In genomic region chr11:68497081-68497480, GRCm38 (mm10) we compare ENCODE assay signal across 32 mouse cellular contexts. TPM values are rescaled to one million over a fixed set of nuclear protein-coding genes. Genes with fewer than 3 reads are reported as not detected.
DNase-seq lines count a peak whose midpoint lies in the region; ATAC-seq and TF ChIP-seq lines count a peak whose summit lies in the region.
"Had no signal": no experiment of that assay in that cellular context is flagged by ENCODE, and none has a peak within 500 bp of the region (broad histone marks: within the 10 kb centered on the region; RNA-seq: fewer than 3 reads in every experiment).

No protein-coding gene starts in this region.

- no peaks in the 10 kb centered on the region for H3K27me3 ChIP-seq in heart, adult 2 months (ENCODE audit: control insufficient read depth, insufficient read depth, low read length)
- peaks cover 63% of the 10 kb centered on the region for H3K27me3 ChIP-seq in heart, embryonic 10.5 days (ENCODE audit: insufficient read depth, poor library complexity, severe bottlenecking)
- no peaks in the 10 kb centered on the region for H3K27me3 ChIP-seq in heart, postnatal 0 days (ENCODE audit: control insufficient read depth, insufficient read depth, low read length)
- H3K27me3 ChIP-seq in heart, embryonic 11.5 days (ENCODE audit: control insufficient read depth, insufficient read depth, low read length): peaks cover 12% of the 10 kb centered on the region; the same call in 1 of the 2 replicates
- H3K27me3 ChIP-seq in stomach, embryonic 16.5 days (ENCODE audit: control insufficient read depth, insufficient read depth, low read length): no peaks in the 10 kb centered on the region
- H3K27me3 ChIP-seq in stomach, postnatal 0 days (ENCODE audit: control insufficient read depth, insufficient read depth, low read length): no peaks in the 10 kb centered on the region
- H3K27me3 ChIP-seq: embryonic facial prominence, embryonic 15.5 days; forebrain, embryonic 12.5 days; hindbrain, embryonic 12.5 days; intestine, embryonic 15.5 days; neural tube, embryonic 15.5 days; stomach, embryonic 15.5 days had no signal

- no peak overlapping the region for H3K4me2 ChIP-seq in heart, postnatal 0 days (ENCODE audit: low read depth, low read length)
- no peak overlapping the region for H3K4me2 ChIP-seq in heart, embryonic 11.5 days
- H3K4me2 ChIP-seq in stomach, embryonic 16.5 days (ENCODE audit: low read depth, low read length): no peak overlapping the region
- no peak overlapping the region for H3K4me2 ChIP-seq in stomach, postnatal 0 days (replicated peaks; ENCODE audit: low read depth)
- H3K4me2 ChIP-seq: embryonic facial prominence, embryonic 15.5 days; forebrain, embryonic 12.5 days; hindbrain, embryonic 12.5 days; intestine, embryonic 15.5 days; liver, embryonic 13.5 days; lung, embryonic 14.5 days; neural tube, embryonic 15.5 days; stomach, embryonic 15.5 days had no signal

- TF ChIP-seq EP300 in heart, adult 2 months (IDR thresholded peaks at IDR 0.05; ENCODE audit: insufficient read depth, low read depth, low read length): peak; percentile 65; the same call in 1 of the 2 replicates
- peak; percentile 37; the same call in 1 of the 2 replicates for TF ChIP-seq EP300 in heart, postnatal 0 days (IDR thresholded peaks at IDR 0.05; ENCODE audit: low read depth)
- no peak for TF ChIP-seq EP300 in stomach, postnatal 0 days (optimal IDR thresholded peaks at IDR 0.05)

- no peaks in the 10 kb centered on the region for H3K9me3 ChIP-seq in heart, embryonic 10.5 days
- H3K9me3 ChIP-seq in heart, postnatal 0 days (replicated peaks; ENCODE audit: control insufficient read depth, low read length): no peaks in the 10 kb centered on the region
- no peaks in the 10 kb centered on the region for H3K9me3 ChIP-seq in heart, embryonic 11.5 days (replicated peaks; ENCODE audit: control insufficient read depth, low read length)
- no peaks in the 10 kb centered on the region for H3K9me3 ChIP-seq in stomach, embryonic 16.5 days (replicated peaks; ENCODE audit: control insufficient read depth, low read length)
- no peaks in the 10 kb centered on the region for H3K9me3 ChIP-seq in stomach, postnatal 0 days (ENCODE audit: control insufficient read depth, low read length)
- H3K9me3 ChIP-seq: embryonic facial prominence, embryonic 10.5 days; embryonic facial prominence, embryonic 15.5 days; forebrain, embryonic 12.5 days; hindbrain, embryonic 12.5 days; intestine, embryonic 15.5 days; liver, embryonic 13.5 days; neural tube, embryonic 15.5 days; stomach, embryonic 15.5 days had no signal

- no peak overlapping the region for H3K9ac ChIP-seq in heart, adult 2 months (ENCODE audit: low read depth, low read length)
- no peak overlapping the region for H3K9ac ChIP-seq in heart, postnatal 0 days (replicated peaks; ENCODE audit: low read depth, low read length)
- H3K9ac ChIP-seq in heart, embryonic 11.5 days (ENCODE audit: low read depth, low read length): no peak overlapping the region
- no peak overlapping the region for H3K9ac ChIP-seq in stomach, embryonic 16.5 days (ENCODE audit: low read length)
- H3K9ac ChIP-seq in stomach, postnatal 0 days (ENCODE audit: low read length): no peak overlapping the region
- H3K9ac ChIP-seq: embryonic facial prominence, embryonic 15.5 days; forebrain, embryonic 12.5 days; hindbrain, embryonic 12.5 days; intestine, embryonic 15.5 days; liver, embryonic 13.5 days; lung, embryonic 14.5 days; neural tube, embryonic 15.5 days; stomach, embryonic 15.5 days had no signal

- H3K4me1 ChIP-seq in heart, adult 2 months (ENCODE audit: control insufficient read depth, insufficient read depth, low read length): peaks cover 15% of the 10 kb centered on the region
- peaks cover 15% of the 10 kb centered on the region for H3K4me1 ChIP-seq in heart, embryonic 10.5 days
- H3K4me1 ChIP-seq in heart, postnatal 0 days (ENCODE audit: control insufficient read depth, insufficient read depth): peaks cover 23% of the 10 kb centered on the region
- peaks cover 7% of the 10 kb centered on the region; the same call in 1 of the 2 replicates for H3K4me1 ChIP-seq in heart, embryonic 11.5 days (ENCODE audit: control insufficient read depth, insufficient read depth, low read length)
- H3K4me1 ChIP-seq in stomach, embryonic 16.5 days (ENCODE audit: control insufficient read depth, insufficient read depth, low read length): 0 out of 2 replicates have a peak, but pooled peaks cover 4% of the 10 kb centered on the region
- no peaks in the 10 kb centered on the region for H3K4me1 ChIP-seq in stomach, postnatal 0 days (replicated peaks; ENCODE audit: control insufficient read depth, insufficient read depth)
- H3K4me1 ChIP-seq: embryonic facial prominence, embryonic 15.5 days; forebrain, embryonic 12.5 days; neural tube, embryonic 15.5 days had no signal

- intact Hi-C loops in heart, adult 2 months (cut with DNase I): no loop called here

- WGBS in heart, adult 2 months: 41% methylated on average over 6 of the region's 6 CpGs
- 61% methylated on average over 6 of the region's 6 CpGs for WGBS in heart, embryonic 10.5 days
- 47% methylated on average over 6 of the region's 6 CpGs for WGBS in heart, postnatal 0 days
- 59% methylated on average over 6 of the region's 6 CpGs for WGBS in heart, embryonic 11.5 days (ENCODE audit: insufficient replicate concordance)
- 60% methylated on average over 6 of the region's 6 CpGs for WGBS in stomach, embryonic 16.5 days
- WGBS in stomach, postnatal 0 days: 62% methylated on average over 6 of the region's 6 CpGs

- H3K4me3 ChIP-seq in heart, adult 2 months: no peak overlapping the region
- H3K4me3 ChIP-seq in heart, embryonic 10.5 days: no peak overlapping the region
- no peak overlapping the region for H3K4me3 ChIP-seq in heart, postnatal 0 days (ENCODE audit: low read depth, low read length)
- no peak overlapping the region for H3K4me3 ChIP-seq in heart, embryonic 11.5 days (ENCODE audit: low read depth, low read length)
- no peak overlapping the region for H3K4me3 ChIP-seq in stomach, embryonic 16.5 days (replicated peaks; ENCODE audit: low read length)
- no peak overlapping the region for H3K4me3 ChIP-seq in stomach, postnatal 0 days (ENCODE audit: low read depth, low read length)
- H3K4me3 ChIP-seq: embryonic facial prominence, embryonic 10.5 days; embryonic facial prominence, embryonic 15.5 days; forebrain, embryonic 12.5 days; hindbrain, embryonic 12.5 days; intestine, embryonic 15.5 days; liver, embryonic 13.5 days; neural tube, embryonic 15.5 days; stomach, embryonic 15.5 days had no signal

- no peak for TF ChIP-seq POLR2A in heart, adult 2 months (IDR thresholded peaks at IDR 0.05; ENCODE audit: insufficient read depth, low read depth, low read length)

- H3K36me3 ChIP-seq in heart, adult 2 months (ENCODE audit: control insufficient read depth, insufficient read depth, low read length): no peaks in the 10 kb centered on the region
- no peaks in the 10 kb centered on the region for H3K36me3 ChIP-seq in heart, embryonic 10.5 days
- H3K36me3 ChIP-seq in heart, postnatal 0 days (replicated peaks; ENCODE audit: control insufficient read depth, insufficient read depth, low read length): no peaks in the 10 kb centered on the region
- no peaks in the 10 kb centered on the region for H3K36me3 ChIP-seq in heart, embryonic 11.5 days (ENCODE audit: control insufficient read depth, insufficient read depth, low read length)
- H3K36me3 ChIP-seq in stomach, embryonic 16.5 days (ENCODE audit: control insufficient read depth, insufficient read depth, low read length): no peaks in the 10 kb centered on the region
- H3K36me3 ChIP-seq in stomach, postnatal 0 days (ENCODE audit: control insufficient read depth, insufficient read depth, low read length): no peaks in the 10 kb centered on the region
- H3K36me3 ChIP-seq: embryonic facial prominence, embryonic 10.5 days; embryonic facial prominence, embryonic 15.5 days; forebrain, embryonic 12.5 days; hindbrain, embryonic 12.5 days; intestine, embryonic 15.5 days; liver, embryonic 13.5 days; neural tube, embryonic 15.5 days; stomach, embryonic 15.5 days had no signal

- TF ChIP-seq CTCF in heart, adult 2 months (IDR thresholded peaks at IDR 0.05): no peak
- 0 out of 2 replicates have a peak, but pooled peaks have one; percentile 3 for TF ChIP-seq CTCF in heart, postnatal 0 days (IDR thresholded peaks at IDR 0.05; ENCODE audit: low read depth)
- TF ChIP-seq CTCF in stomach, postnatal 0 days (IDR thresholded peaks at IDR 0.05; ENCODE audit: low read depth): no peak

- H3K79me2 ChIP-seq in heart, adult 2 months (replicated peaks; ENCODE audit: control insufficient read depth, insufficient read depth, low read length): no peaks in the 10 kb centered on the region

- peak; percentile 34 for DNase-seq in heart, adult 2 months
- DNase-seq in heart, embryonic 10.5 days (ENCODE audit: low spot score): no peak
- no peak for DNase-seq in heart, postnatal 0 days (ENCODE audit: low spot score)
- DNase-seq in stomach, postnatal 0 days (ENCODE audit: low spot score): no peak
- no peak for DNase-seq in urinary bladder, adult 18-20 months (ENCODE audit: low spot score in 2 of 2)
- DNase-seq: adrenal gland, postnatal 25 days; cerebellum, adult 2 months; cerebellum, postnatal 25 days; gastrocnemius, postnatal 36 days; kidney, adult 9 months; kidney, postnatal 10 days; layer of hippocampus, postnatal 36 days; left cerebral cortex, postnatal 4 days; liver, embryonic 13.5 days; lung, embryonic 14.5 days; midbrain, embryonic 14.5 days; right cerebral cortex, postnatal 25 days; thymus, adult 18-20 months; thymus, postnatal 36 days had no signal

- peak; percentile 22; the same call in 1 of the 2 replicates for ATAC-seq in heart, postnatal 0 days (ENCODE audit: insufficient read depth, low read depth)
- no peak for ATAC-seq in heart, embryonic 11.5 days (replicated peaks; ENCODE audit: insufficient number of reproducible peaks, low FRiP score, low TSS enrichment)
- ATAC-seq in stomach, embryonic 16.5 days (ENCODE audit: insufficient read depth, low FRiP score): no peak
- ATAC-seq in stomach, postnatal 0 days (ENCODE audit: low FRiP score, low TSS enrichment): no peak
- 0 out of 2 replicates have a peak, but pooled peaks have one; percentile 7 for ATAC-seq in monocyte, adult 5-6 weeks (replicated peaks; ENCODE audit: insufficient number of reproducible peaks, low FRiP score, low TSS enrichment, poor library complexity, severe bottlenecking)
- ATAC-seq: hindbrain, postnatal 0 days; intestine, embryonic 15.5 days had no signal

- H3K27ac ChIP-seq in heart, adult 2 months: peak overlapping the region; percentile 57
- no peak overlapping the region for H3K27ac ChIP-seq in heart, embryonic 10.5 days
- H3K27ac ChIP-seq in heart, postnatal 0 days (ENCODE audit: low read depth): peak overlapping the region; percentile 54
- no peak overlapping the region for H3K27ac ChIP-seq in heart, embryonic 11.5 days (ENCODE audit: low read depth, low read length)
- peak overlapping the region; percentile 4; the same call in 1 of the 2 replicates for H3K27ac ChIP-seq in stomach, embryonic 16.5 days (ENCODE audit: low read length)
- H3K27ac ChIP-seq in stomach, postnatal 0 days (replicated peaks): no peak overlapping the region
- H3K27ac ChIP-seq: embryonic facial prominence, embryonic 10.5 days; embryonic facial prominence, embryonic 15.5 days; forebrain, embryonic 12.5 days; hindbrain, embryonic 12.5 days; hindbrain, postnatal 0 days; intestine, embryonic 15.5 days; liver, embryonic 13.5 days; neural tube, embryonic 15.5 days; stomach, embryonic 15.5 days had no signal

RNA-seq across cellular contexts. Expression of gene Pik3r6, which starts 5.7 kb away (rescaled TPM):
- 1 to 10 TPM; 3.6 to 6.1 TPM for total RNA-seq in heart, adult 2 months (2021)
- polyA plus RNA-seq in heart, adult 2 months (2012; rRNA removed): 9.0 and 11.4 TPM in 2 replicates
- 1.9 and 2.2 TPM in 2 replicates for polyA plus RNA-seq in heart, embryonic 10.5 days (2016; fragmentation: Nextera tagmentation; extraction: Ambion mirVana)
- total RNA-seq in heart, postnatal 0 days (2014; rRNA removed; ENCODE audit: low replicate concordance): 5.4 and 8.8 TPM in 2 replicates
- polyA plus RNA-seq in heart, postnatal 0 days (2015; fragmentation: Nextera tagmentation; extraction: Ambion mirVana): 4.7 and 5.0 TPM in 2 replicates
- 1.6 and 2.5 TPM in 2 replicates for polyA plus RNA-seq in heart, embryonic 11.5 days (2014; fragmentation: Nextera tagmentation; extraction: Ambion mirVana)
- 3.2 and 3.8 TPM in 2 replicates for polyA plus RNA-seq in stomach, embryonic 16.5 days (2015; fragmentation: Nextera tagmentation; extraction: Ambion mirVana)
- 1.3 and 1.8 TPM in 2 replicates for polyA plus RNA-seq in stomach, postnatal 0 days (2015; fragmentation: Nextera tagmentation; extraction: Ambion mirVana)
- 12.6 to 14.2 TPM (median 13.9 TPM) in 3 replicates for total RNA-seq in monocyte, adult 5-6 weeks (2017)

RNA-seq across cellular contexts. Expression of gene Mfsd6l, which starts 58.9 kb away (rescaled TPM):
- not detected for total RNA-seq in heart, adult 2 months (2021)
- polyA plus RNA-seq in heart, adult 2 months (2012; rRNA removed): 0.56 and 0.61 TPM in 2 replicates
- polyA plus RNA-seq in heart, embryonic 10.5 days (2016; fragmentation: Nextera tagmentation; extraction: Ambion mirVana): 0.06 and 0.16 TPM in 2 replicates
- 0.08 TPM in 1 of 2 replicates, not detected in the other for total RNA-seq in heart, postnatal 0 days (2014; rRNA removed; ENCODE audit: low replicate concordance)
- 0.08 and 0.27 TPM in 2 replicates for polyA plus RNA-seq in heart, postnatal 0 days (2015; fragmentation: Nextera tagmentation; extraction: Ambion mirVana)
- 0.17 TPM in 1 of 2 replicates, not detected in the other for polyA plus RNA-seq in heart, embryonic 11.5 days (2014; fragmentation: Nextera tagmentation; extraction: Ambion mirVana)
- 2.0 and 2.8 TPM in 2 replicates for polyA plus RNA-seq in stomach, embryonic 16.5 days (2015; fragmentation: Nextera tagmentation; extraction: Ambion mirVana)
- 3.7 and 3.9 TPM in 2 replicates for polyA plus RNA-seq in stomach, postnatal 0 days (2015; fragmentation: Nextera tagmentation; extraction: Ambion mirVana)
- total RNA-seq in monocyte, adult 5-6 weeks (2017): 0.11 to 1.2 TPM (median 0.48 TPM) in 3 replicates
- total RNA-seq: adrenal gland, adult 18-20 months; gastrocnemius, postnatal 36 days; layer of hippocampus, postnatal 36 days had no signal
- polyA plus RNA-seq: forebrain, embryonic 12.5 days; heart, embryonic 14.5 days; liver, embryonic 13.5 days; midbrain, embryonic 14.5 days; neural tube, embryonic 15.5 days had no signal

Comparison
In these comparisons a context has a peak if more than half of its experiments do, and no peak if none do; other contexts are left out.
1. DNase-seq: peak in heart, adult 2 months (2 of 2); none in heart, embryonic 10.5 days (single experiment), heart, postnatal 0 days (single experiment), stomach, postnatal 0 days (single experiment) and urinary bladder, adult 18-20 months (0 of 2).
2. H3K27ac ChIP-seq: peak in heart, adult 2 months (single experiment), heart, postnatal 0 days (single experiment) and stomach, embryonic 16.5 days (single experiment); none in heart, embryonic 10.5 days (single experiment), heart, embryonic 11.5 days (single experiment) and stomach, postnatal 0 days (single experiment).
3. ATAC-seq: peak in heart, postnatal 0 days (single experiment) and monocyte, adult 5-6 weeks (single experiment); none in heart, embryonic 11.5 days (single experiment), stomach, embryonic 16.5 days (single experiment) and stomach, postnatal 0 days (single experiment).